8 mouse cellular contexts compared by ENCODE assay signal in the genomic region with DNA sequence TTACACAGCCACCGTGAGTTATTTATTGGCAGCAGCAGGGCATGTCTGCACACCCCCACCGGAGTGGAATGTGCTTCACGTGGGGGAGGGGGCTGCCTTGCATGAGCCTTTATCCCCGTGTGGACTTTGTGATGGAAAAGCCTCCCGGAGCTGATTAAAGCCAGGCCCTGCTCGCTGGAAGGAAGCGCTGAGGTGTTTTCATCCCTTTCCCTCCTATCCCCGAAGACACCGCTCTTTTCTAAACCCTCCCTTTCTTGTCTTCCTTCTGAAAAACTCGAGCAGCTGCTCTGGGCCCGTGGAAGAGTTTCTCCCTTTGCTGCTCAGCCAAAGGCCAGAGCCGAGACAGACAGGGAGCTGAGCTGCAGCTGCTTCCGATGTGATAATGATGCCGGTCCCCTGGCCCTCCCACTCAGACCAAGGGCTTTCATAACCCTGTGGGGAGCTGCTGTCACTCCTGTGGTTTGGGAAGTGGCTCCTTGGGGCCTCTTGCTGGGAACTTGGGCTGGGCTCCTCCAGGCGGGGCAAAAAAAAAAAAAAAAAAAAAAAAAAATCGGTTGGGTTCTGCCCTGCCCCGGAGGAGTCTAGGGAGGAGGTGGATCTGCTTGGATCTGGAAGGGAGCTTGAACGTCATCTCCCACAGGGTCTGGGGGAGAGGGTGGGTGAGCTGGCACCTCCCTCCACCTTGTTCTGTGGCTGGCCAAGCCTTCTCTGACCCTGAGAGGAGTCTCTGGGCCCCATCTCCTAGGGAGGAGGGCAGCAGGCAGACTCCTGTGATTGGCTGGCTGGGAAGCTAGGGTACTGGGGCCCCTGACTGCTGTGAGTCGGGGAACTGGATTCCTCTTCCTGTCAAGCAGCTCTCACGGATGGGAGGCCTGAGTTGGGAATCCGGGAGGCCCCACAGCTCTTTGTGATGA. TPM values are rescaled to one million over a fixed set of nuclear protein-coding genes. Genes with fewer than 3 reads are reported as not detected.
DNase-seq lines count a peak whose midpoint lies in the region; ATAC-seq lines count a peak whose summit lies in the region.

No protein-coding gene starts in this region.

- intact Hi-C loops in heart, postnatal 25 days (cut with DNase I), result loop anchor here (2.0 kb wide), 1 partner anchor 83 kb away; no protein-coding TSS in a partner anchor

- peak; percentile 51 for DNase-seq in spleen, adult 12 weeks (ENCODE audit: low spot score)
- no peak for DNase-seq in spleen, adult 18-20 months
- peak; percentile 66 for DNase-seq in heart, postnatal 25 days (ENCODE audit: low spot score)
- peak; percentile 79 for DNase-seq in limb, embryonic 11.5 days (ENCODE audit: low spot score)
- DNase-seq in midbrain, embryonic 11.5 days (ENCODE audit: low spot score, missing footprints), result peak; percentile 96
- no peak for DNase-seq in frontal cortex, postnatal 10 days (ENCODE audit: low spot score in 2 of 2)

- H3K4me2 ChIP-seq in limb, embryonic 11.5 days (ENCODE audit: low read depth, severe bottlenecking), result peak overlapping the region; percentile 87
- peak overlapping the region; percentile 86 for H3K4me2 ChIP-seq in midbrain, embryonic 11.5 days
- peak overlapping the region; percentile 74 for H3K4me2 ChIP-seq in stomach, embryonic 16.5 days (ENCODE audit: low read depth, low read length)

- peak overlapping the region; percentile 100 for H3K4me3 ChIP-seq in erythroblast, embryonic 14.5 days (replicated peaks)
- peak overlapping the region; percentile 92 for H3K4me3 ChIP-seq in limb, embryonic 11.5 days (ENCODE audit: low read depth, low read length)
- peak overlapping the region; percentile 78 for H3K4me3 ChIP-seq in midbrain, embryonic 11.5 days (ENCODE audit: low read depth, low read length)
- peak overlapping the region; percentile 81 for H3K4me3 ChIP-seq in stomach, embryonic 16.5 days (replicated peaks; ENCODE audit: low read length)

- H3K4me1 ChIP-seq in erythroblast, embryonic 14.5 days (ENCODE audit: control insufficient read depth), result peaks cover 81% of the 10 kb centered on the region
- peaks cover 26% of the 10 kb centered on the region for H3K4me1 ChIP-seq in limb, embryonic 11.5 days (ENCODE audit: control insufficient read depth, insufficient read depth, low read length)
- peaks cover 37% of the 10 kb centered on the region for H3K4me1 ChIP-seq in midbrain, embryonic 11.5 days (ENCODE audit: control insufficient read depth, insufficient read depth, low read length)
- peaks cover 38% of the 10 kb centered on the region for H3K4me1 ChIP-seq in stomach, embryonic 16.5 days (ENCODE audit: control insufficient read depth, insufficient read depth, low read length)

- no peaks in the 10 kb centered on the region for H3K9me3 ChIP-seq in erythroblast, embryonic 14.5 days (ENCODE audit: control insufficient read depth, low read length)
- no peaks in the 10 kb centered on the region for H3K9me3 ChIP-seq in limb, embryonic 11.5 days (ENCODE audit: control insufficient read depth, low read length)
- H3K9me3 ChIP-seq in midbrain, embryonic 11.5 days (ENCODE audit: control insufficient read depth, low read length), result no peaks in the 10 kb centered on the region
- H3K9me3 ChIP-seq in stomach, embryonic 16.5 days (replicated peaks; ENCODE audit: control insufficient read depth, low read length), result no peaks in the 10 kb centered on the region

- peak overlapping the region; percentile 89 for H3K9ac ChIP-seq in limb, embryonic 11.5 days (ENCODE audit: low read length)
- peak overlapping the region; percentile 87 for H3K9ac ChIP-seq in midbrain, embryonic 11.5 days (ENCODE audit: low read length)
- H3K9ac ChIP-seq in stomach, embryonic 16.5 days (ENCODE audit: low read length), result peak overlapping the region; percentile 85

- ATAC-seq in limb, embryonic 11.5 days (ENCODE audit: insufficient number of reproducible peaks, low FRiP score, low TSS enrichment, low read depth), result peak; percentile 69
- ATAC-seq in midbrain, embryonic 11.5 days (ENCODE audit: low FRiP score), result peak; percentile 74
- peak; percentile 79 for ATAC-seq in stomach, embryonic 16.5 days (ENCODE audit: insufficient read depth, low FRiP score)

- peaks cover 67% of the 10 kb centered on the region for H3K36me3 ChIP-seq in erythroblast, embryonic 14.5 days (ENCODE audit: control insufficient read depth)
- peaks cover 8% of the 10 kb centered on the region; the same call in 1 of the 2 replicates for H3K36me3 ChIP-seq in limb, embryonic 11.5 days (ENCODE audit: control insufficient read depth, insufficient read depth, low read length)
- no peaks in the 10 kb centered on the region; the same call in 1 of the 2 replicates for H3K36me3 ChIP-seq in midbrain, embryonic 11.5 days (ENCODE audit: control insufficient read depth, insufficient read depth, low read length)
- H3K36me3 ChIP-seq in stomach, embryonic 16.5 days (ENCODE audit: control insufficient read depth, insufficient read depth, low read length), result peaks cover 11% of the 10 kb centered on the region; the same call in 1 of the 2 replicates

- peak overlapping the region; percentile 91 for H3K27ac ChIP-seq in limb, embryonic 11.5 days (replicated peaks; ENCODE audit: low read depth, low read length)
- peak overlapping the region; percentile 97 for H3K27ac ChIP-seq in midbrain, embryonic 11.5 days (ENCODE audit: low read depth, low read length)
- H3K27ac ChIP-seq in stomach, embryonic 16.5 days (ENCODE audit: low read length), result peak overlapping the region; percentile 99

- no peaks in the 10 kb centered on the region for H3K27me3 ChIP-seq in erythroblast, embryonic 14.5 days (ENCODE audit: control insufficient read depth)
- H3K27me3 ChIP-seq in limb, embryonic 11.5 days (ENCODE audit: control insufficient read depth, insufficient read depth, low read length), result no peaks in the 10 kb centered on the region
- H3K27me3 ChIP-seq in midbrain, embryonic 11.5 days (ENCODE audit: control insufficient read depth, insufficient read depth, low read length), result no peaks in the 10 kb centered on the region
- H3K27me3 ChIP-seq in stomach, embryonic 16.5 days (ENCODE audit: control insufficient read depth, insufficient read depth, low read length), result no peaks in the 10 kb centered on the region

- 1% methylated on average over 21 of the region's 21 CpGs for WGBS in limb, embryonic 11.5 days
- WGBS in midbrain, embryonic 11.5 days, result under 1% methylated on average over 20 of the region's 21 CpGs
- WGBS in stomach, embryonic 16.5 days, result under 1% methylated on average over 21 of the region's 21 CpGs

RNA-seq across cellular contexts. Expression of gene Bysl, which starts 15.8 kb away (rescaled TPM):
- polyA plus RNA-seq in erythroblast, embryonic 14.5 days (2012), result 2.8 and 3.4 TPM in 2 replicates
- total RNA-seq in heart, postnatal 25 days (2021), result 10 to 100 TPM; 15.0 to 15.8 TPM
- 30.7 and 31.6 TPM in 2 replicates for polyA plus RNA-seq in limb, embryonic 11.5 days (2014; fragmentation: Nextera tagmentation; extraction: Ambion mirVana)
- polyA plus RNA-seq in midbrain, embryonic 11.5 days (2014; fragmentation: Nextera tagmentation; extraction: Ambion mirVana), result 29.6 and 30.4 TPM in 2 replicates
- polyA plus RNA-seq in stomach, embryonic 16.5 days (2015; fragmentation: Nextera tagmentation; extraction: Ambion mirVana), result 21.0 and 22.1 TPM in 2 replicates

RNA-seq across cellular contexts. Expression of gene Med20, which starts 15.9 kb away (rescaled TPM):
- polyA plus RNA-seq in erythroblast, embryonic 14.5 days (2012), result 0.43 and 0.45 TPM in 2 replicates
- total RNA-seq in heart, postnatal 25 days (2021), result 10 to 100 TPM; 18.3 to 20.1 TPM
- polyA plus RNA-seq in limb, embryonic 11.5 days (2014; fragmentation: Nextera tagmentation; extraction: Ambion mirVana), result 49.5 and 50.4 TPM in 2 replicates
- 39.0 and 41.2 TPM in 2 replicates for polyA plus RNA-seq in midbrain, embryonic 11.5 days (2014; fragmentation: Nextera tagmentation; extraction: Ambion mirVana)
- polyA plus RNA-seq in stomach, embryonic 16.5 days (2015; fragmentation: Nextera tagmentation; extraction: Ambion mirVana), result 40.7 and 47.5 TPM in 2 replicates

RNA-seq across cellular contexts. Expression of gene Gm20517, which starts 15.9 kb away (rescaled TPM):
- polyA plus RNA-seq in erythroblast, embryonic 14.5 days (2012), result 0.29 and 0.65 TPM in 2 replicates
- 1 to 10 TPM; 2.3 to 2.5 TPM for total RNA-seq in heart, postnatal 25 days (2021)
- polyA plus RNA-seq in limb, embryonic 11.5 days (2014; fragmentation: Nextera tagmentation; extraction: Ambion mirVana), result 1.3 and 1.5 TPM in 2 replicates
- polyA plus RNA-seq in midbrain, embryonic 11.5 days (2014; fragmentation: Nextera tagmentation; extraction: Ambion mirVana), result 1.4 and 1.8 TPM in 2 replicates
- 0.89 and 1.9 TPM in 2 replicates for polyA plus RNA-seq in stomach, embryonic 16.5 days (2015; fragmentation: Nextera tagmentation; extraction: Ambion mirVana)

RNA-seq across cellular contexts. Expression of gene Usp49, which starts 35.0 kb away (rescaled TPM):
- 2.2 and 2.4 TPM in 2 replicates for polyA plus RNA-seq in erythroblast, embryonic 14.5 days (2012)
- total RNA-seq in heart, postnatal 25 days (2021), result 1 to 10 TPM; 3.3 to 4.0 TPM
- polyA plus RNA-seq in limb, embryonic 11.5 days (2014; fragmentation: Nextera tagmentation; extraction: Ambion mirVana), result 4.7 and 6.7 TPM in 2 replicates
- polyA plus RNA-seq in midbrain, embryonic 11.5 days (2014; fragmentation: Nextera tagmentation; extraction: Ambion mirVana), result 6.3 and 8.0 TPM in 2 replicates
- 3.3 and 3.5 TPM in 2 replicates for polyA plus RNA-seq in stomach, embryonic 16.5 days (2015; fragmentation: Nextera tagmentation; extraction: Ambion mirVana)

Comparison
In these comparisons a context has a peak if more than half of its experiments do, and no peak if none do; other contexts are left out.
1. DNase-seq: peak in spleen, adult 12 weeks (single experiment), heart, postnatal 25 days (single experiment), limb, embryonic 11.5 days (single experiment) and midbrain, embryonic 11.5 days (single experiment); none in spleen, adult 18-20 months (0 of 2) and frontal cortex, postnatal 10 days (0 of 2).
2. RNA of gene Med20, which starts 15.9 kb away (polyA plus RNA-seq): 49.5 to 50.4 TPM in limb, embryonic 11.5 days, 39.0 to 41.2 TPM in midbrain, embryonic 11.5 days and 40.7 to 47.5 TPM in stomach, embryonic 16.5 days; 0.43 to 0.45 TPM in erythroblast, embryonic 14.5 days; every median in the first group is over 10 times any median in the second.
3. Peak in every context shown above with its lines, with median percentiles within 50 percentile points of each other: H3K4me3 ChIP-seq, ATAC-seq, H3K27ac ChIP-seq, H3K4me2 ChIP-seq and H3K9ac ChIP-seq.